Mouse (Mus musculus) CH12.LX (cell line): ENCODE measurements around the gene Sap25.

Experiments
- EP300 ChIP-seq: IDR thresholded peaks from 2 replicates; pipeline ENCODE4 v1.6.1; 2011; ENCODE audit warnings: low read length, improper control_type of control experiment
- USF1 ChIP-seq: IDR thresholded peaks from 2 replicates; pipeline ENCODE4 v1.6.1; 2014; ENCODE audit warnings: low read depth, mild to moderate bottlenecking, inconsistent platforms, low read length, improper control_type of control experiment

- TF ChIP-seq EP300 (no peak), USF1 (no peak)
Observed at GRCm38 (mm10) chr5:137685653-137686052, 44.5 kb downstream of the Sap25 start.
